Mouse (Mus musculus): ENCODE measurements around the gene Etnppl. TPM values are rescaled to one million over a fixed set of nuclear protein-coding genes. Genes with fewer than 3 reads are reported as not detected.

The Etnppl gene
- not detected in 2 replicates for total RNA-seq (2015; ENCODE audit: low replicate concordance)
- 0.14 TPM in 1 of 2 replicates, not detected in the other for total RNA-seq (2017; ENCODE audit: low replicate concordance)

DNA sequence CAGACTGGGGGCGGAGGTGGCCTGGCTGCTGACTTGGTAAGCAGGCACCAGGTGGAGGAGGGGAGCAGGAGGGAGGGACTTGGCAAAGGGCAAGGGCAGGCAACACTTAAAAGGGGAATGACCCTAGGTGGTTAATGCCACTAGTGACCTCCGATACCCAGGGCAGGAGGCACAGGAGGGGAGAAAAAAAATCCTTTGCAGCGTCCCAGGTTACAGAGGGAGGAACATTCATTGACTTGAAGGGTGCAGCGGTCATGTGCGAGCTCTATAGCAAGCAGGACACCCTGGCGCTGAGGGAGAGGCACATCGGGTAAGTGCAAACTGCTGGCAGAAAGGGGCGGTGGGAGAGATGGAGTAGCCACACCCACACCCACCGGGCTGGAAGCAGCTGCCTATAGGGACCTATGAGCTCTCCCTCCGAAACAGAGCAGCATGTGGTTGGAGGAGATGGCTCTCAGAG, at the start of gene Etnppl:
Gene Etnppl (plus strand): TSS at position 10 of the 460 bp plus-strand sequence.
- no peak for ATAC-seq (replicated peaks; ENCODE audit: low FRiP score, poor library complexity, severe bottlenecking)

- ATAC-seq (replicated peaks; ENCODE audit: low FRiP score, poor library complexity, severe bottlenecking) = no peak
Observed at GRCm38 (mm10) chr3:130568331-130569095, 48.7 kb upstream of the Etnppl start.

- ATAC-seq (replicated peaks; ENCODE audit: low FRiP score, poor library complexity, severe bottlenecking) = no peak
Observed at GRCm38 (mm10) chr3:130573243-130573642, 44.0 kb upstream of the Etnppl start.

DNA sequence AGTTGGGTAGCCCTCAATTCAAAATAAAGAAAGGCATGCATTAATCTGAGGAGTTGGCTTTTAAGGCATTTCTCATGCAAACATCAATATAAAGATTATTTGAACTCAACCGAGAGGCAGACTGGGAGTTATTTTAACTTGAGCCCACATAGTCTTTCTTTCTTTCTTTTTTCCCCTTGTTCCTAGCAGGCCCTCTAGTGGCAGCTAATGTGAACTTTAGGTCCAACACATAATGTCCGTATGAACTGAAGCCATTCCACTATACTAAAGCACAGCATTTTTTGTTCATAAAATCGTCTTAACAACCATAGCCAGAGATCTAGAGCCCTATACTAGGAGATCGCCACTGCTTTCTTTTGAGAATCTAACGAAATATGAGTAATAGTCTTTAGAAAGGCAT, 42.6 kb upstream of the Etnppl start:
- no peak for ATAC-seq (replicated peaks; ENCODE audit: low FRiP score, poor library complexity, severe bottlenecking)

- no peak for ATAC-seq (replicated peaks; ENCODE audit: low FRiP score, poor library complexity, severe bottlenecking)
Observed at GRCm38 (mm10) chr3:130576683-130577082, 40.6 kb upstream of the Etnppl start.

- ATAC-seq (replicated peaks; ENCODE audit: low FRiP score, poor library complexity, severe bottlenecking) = no peak
Observed at GRCm38 (mm10) chr3:130579501-130579900, 37.7 kb upstream of the Etnppl start.

GRCm38 (mm10) chr3:130581577-130581976, 35.7 kb upstream of the Etnppl start:
- no peak for ATAC-seq (replicated peaks; ENCODE audit: low FRiP score, poor library complexity, severe bottlenecking)

DNA sequence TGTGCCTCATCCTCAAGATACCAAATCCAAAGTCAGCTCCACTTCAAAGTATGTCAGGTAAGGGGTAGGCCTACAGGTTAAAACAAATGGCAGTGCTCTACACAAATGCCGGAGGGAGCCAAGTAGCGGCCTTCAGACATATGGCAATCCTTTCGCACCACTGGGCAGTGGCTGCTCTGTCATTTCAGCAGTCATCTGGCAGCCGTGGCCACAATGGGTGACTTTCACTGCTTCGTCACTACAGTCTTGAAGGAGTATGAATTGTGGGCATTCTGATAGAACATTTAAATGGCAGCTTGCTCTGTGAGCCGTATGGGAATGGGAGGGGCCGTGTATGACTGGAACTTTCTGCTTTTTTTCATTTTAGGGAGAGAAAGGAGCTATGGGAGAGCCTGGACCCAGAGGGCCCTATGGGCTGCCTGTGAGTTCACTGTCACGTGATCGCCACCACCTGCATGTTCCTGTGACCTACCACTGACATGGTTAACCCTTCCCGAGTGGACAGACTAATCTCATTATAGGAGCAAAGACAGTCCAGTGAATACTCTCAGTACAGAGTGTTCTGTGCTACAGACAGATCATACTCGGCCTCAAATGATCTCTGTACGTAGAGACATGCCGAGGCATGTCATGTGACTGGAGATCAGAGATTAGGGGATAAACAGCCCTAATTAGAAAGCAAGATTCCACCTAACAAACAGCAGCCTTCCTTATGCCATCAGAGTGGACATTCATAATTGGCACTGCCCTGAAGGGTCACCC, 34.2 kb upstream of the Etnppl start:
- no peak for ATAC-seq (replicated peaks; ENCODE audit: low FRiP score, poor library complexity, severe bottlenecking)

GRCm38 (mm10) chr3:130584007-130584406, 33.2 kb upstream of the Etnppl start:
- no peak for ATAC-seq (replicated peaks; ENCODE audit: low FRiP score, poor library complexity, severe bottlenecking)

DNA sequence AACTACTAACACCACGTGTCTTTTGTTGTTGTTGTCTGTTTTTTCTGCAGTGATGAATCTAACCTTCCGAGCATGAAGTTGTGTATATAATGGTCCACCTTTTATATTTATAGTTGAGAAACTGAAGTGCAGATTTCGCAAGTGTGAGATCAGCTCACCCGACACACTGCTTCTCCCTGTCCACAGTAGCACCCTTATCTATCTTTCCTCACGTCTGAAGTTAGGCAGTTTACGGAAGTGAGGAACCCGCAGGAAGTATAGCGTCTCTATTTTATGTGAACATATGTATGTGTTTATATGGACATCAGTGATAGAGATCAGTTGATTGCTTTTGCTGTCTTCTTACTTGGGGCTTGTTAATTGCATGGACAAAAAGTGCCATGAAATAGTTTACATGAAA, 22.2 kb upstream of the Etnppl start:
- ATAC-seq (replicated peaks; ENCODE audit: low FRiP score, poor library complexity, severe bottlenecking) = no peak

DNA sequence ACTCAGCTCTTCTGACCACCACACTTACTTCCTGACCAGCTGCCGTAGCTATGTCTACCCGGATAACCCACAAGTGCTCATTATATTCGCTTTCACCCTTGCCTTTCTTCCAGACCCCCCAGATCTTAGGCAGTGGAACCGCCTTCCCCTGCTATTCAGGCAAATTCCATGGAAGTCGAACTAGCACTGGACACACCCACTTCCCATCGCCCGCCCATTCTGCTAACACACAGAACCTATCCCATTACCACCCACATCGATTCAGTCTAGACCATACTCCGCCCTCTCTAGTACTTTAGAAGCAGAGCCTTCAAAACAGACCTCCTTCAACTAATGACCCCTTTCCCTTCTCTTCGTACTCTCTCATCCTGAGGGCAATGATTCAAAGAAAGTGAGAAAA, 15.8 kb upstream of the Etnppl start:
- no peak for ATAC-seq (replicated peaks; ENCODE audit: low FRiP score, poor library complexity, severe bottlenecking)

DNA sequence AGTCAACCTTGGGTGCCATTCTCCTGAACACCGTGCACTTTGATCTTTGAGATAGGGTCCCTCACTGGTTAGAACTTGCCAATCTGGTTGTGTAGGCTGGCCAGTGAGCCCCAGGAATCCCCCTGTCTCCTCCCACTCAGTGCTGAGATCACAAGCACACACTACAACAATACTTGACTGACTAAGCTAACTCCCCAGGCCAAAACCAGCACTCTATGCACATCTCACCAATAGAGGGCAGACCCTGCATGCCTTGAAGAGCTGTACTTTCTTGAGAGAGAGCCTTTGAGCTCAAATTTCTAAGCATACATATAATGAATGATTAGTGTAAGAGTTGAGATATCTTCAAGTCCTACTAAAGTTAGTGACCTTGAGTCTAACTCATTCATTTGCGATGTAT, 9.3 kb upstream of the Etnppl start:
- no peak for ATAC-seq (replicated peaks; ENCODE audit: low FRiP score, poor library complexity, severe bottlenecking)

DNA sequence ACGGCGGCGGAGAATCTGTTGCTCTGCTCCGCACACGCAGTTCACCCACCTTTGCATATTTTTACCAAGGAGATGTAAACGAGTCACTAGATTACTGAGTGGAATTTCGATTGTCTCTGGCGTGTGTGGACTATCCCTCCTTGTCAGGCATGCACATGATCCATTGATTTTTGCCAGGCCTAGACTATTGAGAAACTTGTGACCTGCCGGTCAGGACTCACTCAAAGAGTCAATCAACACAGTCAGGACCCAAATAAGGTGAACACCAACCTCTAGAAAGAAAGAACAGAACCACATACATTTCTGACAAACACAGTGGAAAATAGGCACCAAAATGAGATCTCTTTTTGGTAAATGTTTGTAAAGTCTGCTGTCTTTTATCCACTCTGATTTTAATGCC, 2.8 kb upstream of the Etnppl start:
- no peak for ATAC-seq (replicated peaks; ENCODE audit: low FRiP score, poor library complexity, severe bottlenecking)

DNA sequence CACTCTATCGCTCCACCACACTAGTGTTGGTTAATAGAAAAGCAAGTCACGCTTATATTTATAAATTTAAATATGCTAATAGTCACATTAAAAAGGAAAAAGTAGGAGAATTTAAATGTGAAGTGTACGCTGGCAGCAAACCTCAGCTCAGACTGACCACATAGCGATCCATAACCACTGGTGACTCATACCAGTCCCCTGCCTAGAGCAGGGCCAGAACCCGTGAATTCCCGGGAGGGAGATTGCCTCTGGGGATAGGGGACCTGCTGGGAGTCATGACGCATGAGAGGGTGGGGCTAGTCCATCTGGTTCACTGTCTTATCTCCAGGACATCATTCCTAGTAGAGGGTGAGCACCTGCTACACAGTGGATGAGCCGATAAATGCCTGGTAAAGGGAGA, 1.6 kb upstream of the Etnppl start:
- ATAC-seq (replicated peaks; ENCODE audit: low FRiP score, poor library complexity, severe bottlenecking) = no peak

DNA sequence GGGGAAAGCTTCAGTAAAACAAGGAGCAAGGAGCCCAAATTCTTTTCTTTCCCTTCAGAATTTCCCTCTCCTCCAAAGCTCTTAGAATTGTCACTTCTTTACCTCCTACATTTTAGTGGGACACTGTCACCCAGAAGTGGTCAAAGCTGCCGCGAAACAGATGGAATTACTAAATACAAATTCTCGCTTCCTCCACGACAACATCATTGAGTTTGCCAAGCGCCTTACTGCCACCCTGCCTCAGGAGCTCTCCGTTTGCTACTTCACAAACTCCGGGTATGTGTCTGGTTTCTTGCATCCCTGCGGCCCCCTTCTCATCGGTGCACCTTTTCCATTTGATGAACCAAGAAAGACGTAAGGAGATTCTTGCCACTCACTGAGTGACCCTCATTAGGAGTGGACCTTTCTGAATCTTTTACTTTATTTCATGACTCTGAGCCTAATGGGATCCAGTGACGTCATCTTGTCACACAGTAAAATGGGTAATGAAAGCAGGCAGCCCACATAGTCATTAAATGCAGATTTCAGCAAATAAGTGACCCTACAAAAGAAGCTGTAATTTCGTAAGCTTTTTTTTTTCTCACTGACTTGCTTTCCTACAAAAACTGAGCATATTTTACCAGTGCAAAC, 3.4 kb downstream of the Etnppl start:
- no peak for ATAC-seq (replicated peaks; ENCODE audit: low FRiP score, poor library complexity, severe bottlenecking)

- ATAC-seq (replicated peaks; ENCODE audit: low FRiP score, poor library complexity, severe bottlenecking) = no peak
Observed at GRCm38 (mm10) chr3:130628358-130628757, 11.1 kb downstream of the Etnppl start.

- ATAC-seq (replicated peaks; ENCODE audit: low FRiP score, poor library complexity, severe bottlenecking) = no peak
Observed at GRCm38 (mm10) chr3:130633859-130634258, 16.6 kb downstream of the Etnppl start.

- ATAC-seq (replicated peaks; ENCODE audit: low FRiP score, poor library complexity, severe bottlenecking) = no peak
Observed at GRCm38 (mm10) chr3:130646110-130646810, 29.0 kb downstream of the Etnppl start.

GRCm38 (mm10) chr3:130649569-130649968, 32.3 kb downstream of the Etnppl start:
- no peak for ATAC-seq (replicated peaks; ENCODE audit: low FRiP score, poor library complexity, severe bottlenecking)

GRCm38 (mm10) chr3:130660619-130661018, 43.4 kb downstream of the Etnppl start:
- ATAC-seq (replicated peaks; ENCODE audit: low FRiP score, poor library complexity, severe bottlenecking) = no peak
